Mouse (Mus musculus) granulocyte monocyte progenitor cell, adult 5-6 weeks (primary cell): Measurements from ENCODE around the gene Sash1. TPM values are rescaled to one million over a fixed set of nuclear protein-coding genes. Genes with fewer than 3 reads are reported as not detected.
A peak's percentile ranks its signal among the peaks of the same experiment; 100 is the strongest.

ENCODE experiments used
- ATAC-seq: replicated peaks from 2 replicates; pipeline ENCODE4 v1.8.0; 2016; ENCODE audit warnings: mild to moderate bottlenecking, moderate TSS enrichment, inconsistent platforms; ENCODE audit not compliant: poor library complexity, severe bottlenecking
- total RNA-seq, 2 experiments: library from RNA; stranded (forward) in 1 of 2; stranded (reverse) in 1 of 2; fragments of 200-712, 200-1000 nt in 1 of 2; fragments of >200 nt in 1 of 2; fragmentation: Nextera tagmentation in 1 of 2; gene quantifications; 2 replicates each; pipeline ENCODE4 v1.2.3; 2014 to 2017

Gene Sash1
- total RNA-seq, 2 experiments from 2014 or later: 1.9 to 2.4 TPM

GRCm38 (mm10) chr10:8765922-8766522 lies 119.8 kb downstream of the Sash1 start:
- ATAC-seq: peak; percentile 93

GRCm38 (mm10) chr10:8762771-8763170 lies 123.1 kb downstream of the Sash1 start:
- ATAC-seq: no peak

GRCm38 (mm10) chr10:8762209-8762701 lies 123.6 kb downstream of the Sash1 start:
- ATAC-seq: no peak

- no peak for ATAC-seq
Observed at GRCm38 (mm10) chr10:8761656-8762055, 124.2 kb downstream of the Sash1 start.

GRCm38 (mm10) chr10:8760598-8760997 lies 125.3 kb downstream of the Sash1 start:
- peak; percentile 61 for ATAC-seq

- ATAC-seq: peak; percentile 92
Observed at GRCm38 (mm10) chr10:8759228-8759627, 126.6 kb downstream of the Sash1 start.

- ATAC-seq: no peak
Observed at GRCm38 (mm10) chr10:8757429-8757931, 128.4 kb downstream of the Sash1 start.

- peak; percentile 6; the same call in 1 of the 2 replicates for ATAC-seq
Observed at GRCm38 (mm10) chr10:8756604-8757354, 129.1 kb downstream of the Sash1 start.

GRCm38 (mm10) chr10:8753377-8753776 lies 132.5 kb downstream of the Sash1 start:
- ATAC-seq: no peak

- no peak for ATAC-seq
Observed at GRCm38 (mm10) chr10:8752436-8752835, 133.4 kb downstream of the Sash1 start.

- ATAC-seq: no peak
Observed at GRCm38 (mm10) chr10:8749537-8749936, 136.3 kb downstream of the Sash1 start.

- ATAC-seq: no peak
Observed at GRCm38 (mm10) chr10:8747450-8748212, 138.2 kb downstream of the Sash1 start.

GRCm38 (mm10) chr10:8746082-8746696 lies 139.7 kb downstream of the Sash1 start:
- no peak for ATAC-seq

GRCm38 (mm10) chr10:8742872-8743271 lies 143.0 kb downstream of the Sash1 start:
- ATAC-seq: peak; percentile 77

- ATAC-seq: no peak
Observed at GRCm38 (mm10) chr10:8741505-8741904, 144.4 kb downstream of the Sash1 start.

GRCm38 (mm10) chr10:8740797-8741196 lies 145.1 kb downstream of the Sash1 start:
- no peak for ATAC-seq

GRCm38 (mm10) chr10:8729387-8730337 lies 156.2 kb downstream of the Sash1 start:
- no peak for ATAC-seq

- no peak for ATAC-seq
Observed at GRCm38 (mm10) chr10:8719345-8719744, 166.5 kb downstream of the Sash1 start.

- ATAC-seq: no peak
Observed at GRCm38 (mm10) chr10:8718831-8719230, 167.0 kb downstream of the Sash1 start.
